Mouse (Mus musculus) neural tube, embryonic 11.5 days (tissue): ENCODE results near the gene Vars2. TPM values are rescaled to one million over a fixed set of nuclear protein-coding genes. Genes with fewer than 3 reads are reported as not detected.

Experiments
- ATAC-seq: fragments of 200-750 bp; cut with Nextera tagmentation; 2 replicates; pipeline ENCODE4 v1.8.0; 2017; ENCODE audit warnings: moderate number of reproducible peaks, mild to moderate bottlenecking, moderate TSS enrichment, moderate library complexity; ENCODE audit not compliant: insufficient read depth, low FRiP score, low TSS enrichment
- DNase-seq: peaks from one replicate; pipeline ENCODE4 v3.0.0-alpha.2; 2015; ENCODE audit warnings: low spot score
- H3K27ac ChIP-seq: fragments of 300-500 bp; sonication (generic); 2 replicates; pipeline ENCODE4 v1.5.1; 2014; ENCODE audit warnings: low read depth, mild to moderate bottlenecking, low read length
- H3K27me3 ChIP-seq: fragments of 300-500 bp; sonication (generic); 2 replicates; pipeline ENCODE4 v1.6.1; 2014; ENCODE audit warnings: mild to moderate bottlenecking, low read length, mixed read lengths; ENCODE audit not compliant: control insufficient read depth, insufficient read depth
- H3K36me3 ChIP-seq: fragments of 300-500 bp; sonication (generic); 2 replicates; pipeline ENCODE4 v1.6.1; 2014; ENCODE audit warnings: mild to moderate bottlenecking, low read length, moderate library complexity, mixed read lengths; ENCODE audit not compliant: control insufficient read depth, insufficient read depth
- H3K4me1 ChIP-seq: fragments of 300-500 bp; sonication (generic); 2 replicates; pipeline ENCODE4 v1.6.1; 2014; ENCODE audit warnings: low read length, mixed read lengths; ENCODE audit not compliant: control insufficient read depth, insufficient read depth
- H3K4me2 ChIP-seq: fragments of 300-500 bp; sonication (generic); 2 replicates; pipeline ENCODE4 v1.6.1; 2014; ENCODE audit warnings: low read depth, mild to moderate bottlenecking, moderate library complexity
- H3K4me3 ChIP-seq: fragments of 300-500 bp; sonication (generic); 2 replicates; pipeline ENCODE4 v1.5.1; 2014; ENCODE audit warnings: low read depth, low read length
- H3K9ac ChIP-seq: fragments of 300-500 bp; sonication (generic); 2 replicates; pipeline ENCODE4 v1.6.1; 2014; ENCODE audit warnings: mild to moderate bottlenecking, low read length
- H3K9me3 ChIP-seq: fragments of 300-500 bp; sonication (generic); 2 replicates; pipeline ENCODE4 v1.6.1; 2016; ENCODE audit warnings: low read length; ENCODE audit not compliant: control insufficient read depth
- WGBS: fragments of 180-500 bp; shearing (Covaris S2); extraction: QIAGEN DNeasy Blood & Tissue Kit; methylation state at CpG from one replicate; pipeline ENCODE4 v1.1.7; 2014; 5-methylcytosine and 5-hydroxymethylcytosine counted together
- polyA plus RNA-seq: library from polyadenylated mRNA; unstranded; fragments of >200 nt; fragmentation: Nextera tagmentation; extraction: Ambion mirVana; gene quantifications from 2 replicates; pipeline ENCODE4 v1.2.1, GENCODE M21; 2014

The Vars2 gene
- polyA plus RNA-seq, 1 experiment from 2014 or later = 15.0 TPM

DNA sequence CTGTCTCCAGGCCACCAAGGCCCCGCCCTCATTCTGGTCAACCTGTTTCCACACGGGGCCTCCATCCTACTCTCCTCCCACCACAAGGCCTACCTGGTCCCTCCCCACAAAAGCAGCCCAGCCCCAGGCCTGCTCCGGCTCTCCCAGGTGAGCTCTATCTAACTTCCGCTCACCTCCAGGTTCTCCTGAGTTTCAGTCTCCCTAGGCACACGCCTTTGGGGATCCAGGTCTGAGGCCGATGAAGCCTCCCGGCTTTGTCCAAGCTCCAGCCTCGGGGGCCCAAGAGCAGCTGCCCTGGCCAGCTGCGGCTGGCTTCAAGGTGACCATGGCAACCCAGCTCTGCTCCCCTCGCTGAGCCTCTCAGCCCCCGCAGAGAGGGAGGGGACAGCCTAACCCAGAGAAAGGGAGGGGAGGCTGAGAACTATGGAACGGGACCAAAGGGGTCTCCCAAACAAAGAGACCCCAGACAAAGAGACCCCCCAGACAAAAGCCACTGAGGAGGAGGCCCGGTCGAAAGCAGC lies 36.4 kb upstream of the Vars2 start:
- Histone ChIP-seq H3K4me2 (peak overlapping the region; percentile 67), H3K27ac (peak overlapping the region; percentile 95), H3K4me1 (peaks cover 13% of the 10 kb centered on the region), H3K9me3 (no peaks in the 10 kb centered on the region), H3K36me3 (no peaks in the 10 kb centered on the region), H3K9ac (peak overlapping the region; percentile 71), H3K27me3 (no peaks in the 10 kb centered on the region), H3K4me3 (peak overlapping the region; percentile 87)
- DNase-seq = peak; percentile 91
- under 1% methylated on average over 13 of the region's 14 CpGs for WGBS
- ATAC-seq = peak; percentile 83

DNA sequence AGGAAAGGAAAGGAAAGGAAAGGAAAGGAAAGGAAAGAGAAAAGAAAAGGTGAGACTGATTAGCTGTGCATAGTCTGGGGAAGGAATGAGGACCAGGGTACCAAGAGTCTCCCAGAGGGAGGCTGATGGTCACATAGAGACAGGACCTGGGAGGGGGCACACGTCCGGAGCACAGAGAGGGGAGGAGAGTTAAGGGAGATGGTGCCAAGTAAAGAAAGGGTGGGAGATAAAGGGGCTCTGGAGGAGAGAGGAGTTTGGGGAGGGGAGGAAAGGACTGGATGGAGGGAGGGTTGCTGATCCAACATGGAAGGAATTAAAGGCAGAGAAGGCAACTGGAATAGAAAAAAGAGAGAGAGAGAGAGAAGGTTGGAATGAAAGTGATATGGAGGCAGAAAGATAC lies 35.7 kb upstream of the Vars2 start:
- peak overlapping the region; percentile 95 for H3K9ac ChIP-seq
- H3K27ac ChIP-seq = peak overlapping the region; percentile 95
- no peaks in the 10 kb centered on the region for H3K27me3 ChIP-seq
- no peaks in the 10 kb centered on the region for H3K36me3 ChIP-seq
- peaks cover 16% of the 10 kb centered on the region for H3K4me1 ChIP-seq
- DNase-seq (no peak), ATAC-seq (no peak)
- H3K4me3 ChIP-seq = peak overlapping the region; percentile 87
- no peaks in the 10 kb centered on the region for H3K9me3 ChIP-seq
- H3K4me2 ChIP-seq = peak overlapping the region; percentile 92
- WGBS = 8% methylated on average over 2 of the region's 2 CpGs

DNA sequence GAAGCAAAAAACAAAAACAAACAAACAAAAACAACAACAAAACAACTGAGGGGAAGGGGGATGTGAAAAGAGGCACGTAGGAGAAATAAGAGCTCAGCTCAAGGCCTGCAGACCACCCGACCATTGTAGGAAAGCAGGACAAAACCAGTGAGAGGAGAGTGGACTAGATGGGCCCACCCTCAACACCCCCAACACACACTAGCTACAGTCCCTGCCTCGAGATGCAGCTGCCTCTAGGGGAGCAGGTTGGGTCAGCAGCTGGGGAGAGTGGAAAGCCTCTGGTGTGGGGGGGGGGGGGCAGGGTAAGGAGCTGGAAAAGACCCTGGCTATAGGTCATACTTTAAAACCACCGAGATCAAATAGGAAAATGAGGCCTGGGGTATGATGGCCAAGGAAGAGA lies 35.2 kb upstream of the Vars2 start:
- ATAC-seq (no peak), DNase-seq (no peak)
- Histone ChIP-seq H3K4me1 (peaks cover 19% of the 10 kb centered on the region), H3K9ac (peak overlapping the region; percentile 95), H3K4me2 (peak overlapping the region; percentile 92), H3K27me3 (no peaks in the 10 kb centered on the region), H3K36me3 (no peaks in the 10 kb centered on the region), H3K4me3 (peak overlapping the region; percentile 87), H3K27ac (peak overlapping the region; percentile 95), H3K9me3 (no peaks in the 10 kb centered on the region)
- 3% methylated on average over 4 of the region's 4 CpGs for WGBS

DNA sequence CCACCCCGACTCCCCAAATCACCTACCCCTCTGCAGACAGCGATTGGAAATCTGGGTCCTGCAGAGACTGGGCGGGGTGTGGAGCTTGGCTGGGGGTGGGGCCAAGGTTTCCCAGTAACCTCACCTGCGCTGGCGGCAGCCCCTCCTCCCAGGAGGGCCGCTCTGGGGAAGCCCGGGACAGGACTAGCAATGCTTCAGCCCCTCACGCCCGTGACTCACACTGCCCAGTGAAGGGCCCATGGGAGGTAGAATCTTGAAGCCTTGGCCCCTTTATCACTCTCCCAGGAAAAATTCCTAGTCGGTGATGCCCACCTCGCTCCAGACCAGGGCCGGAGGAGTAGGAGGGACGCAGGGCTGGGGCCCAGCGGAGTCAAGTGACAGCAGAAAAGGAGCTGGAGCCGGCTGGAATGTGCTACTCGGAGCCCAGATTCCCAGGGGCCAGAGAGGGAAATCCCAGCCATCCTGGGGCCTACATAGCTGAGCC lies 34.6 kb upstream of the Vars2 start:
- DNase-seq (peak; percentile 61), ATAC-seq (no peak)
- WGBS = 2% methylated on average over 16 of the region's 16 CpGs
- Histone ChIP-seq H3K4me3 (peak overlapping the region; percentile 87), H3K9me3 (no peaks in the 10 kb centered on the region), H3K4me1 (peaks cover 25% of the 10 kb centered on the region), H3K4me2 (peak overlapping the region; percentile 92), H3K36me3 (no peaks in the 10 kb centered on the region), H3K27me3 (no peaks in the 10 kb centered on the region), H3K27ac (peak overlapping the region; percentile 95), H3K9ac (peak overlapping the region; percentile 95)

DNA sequence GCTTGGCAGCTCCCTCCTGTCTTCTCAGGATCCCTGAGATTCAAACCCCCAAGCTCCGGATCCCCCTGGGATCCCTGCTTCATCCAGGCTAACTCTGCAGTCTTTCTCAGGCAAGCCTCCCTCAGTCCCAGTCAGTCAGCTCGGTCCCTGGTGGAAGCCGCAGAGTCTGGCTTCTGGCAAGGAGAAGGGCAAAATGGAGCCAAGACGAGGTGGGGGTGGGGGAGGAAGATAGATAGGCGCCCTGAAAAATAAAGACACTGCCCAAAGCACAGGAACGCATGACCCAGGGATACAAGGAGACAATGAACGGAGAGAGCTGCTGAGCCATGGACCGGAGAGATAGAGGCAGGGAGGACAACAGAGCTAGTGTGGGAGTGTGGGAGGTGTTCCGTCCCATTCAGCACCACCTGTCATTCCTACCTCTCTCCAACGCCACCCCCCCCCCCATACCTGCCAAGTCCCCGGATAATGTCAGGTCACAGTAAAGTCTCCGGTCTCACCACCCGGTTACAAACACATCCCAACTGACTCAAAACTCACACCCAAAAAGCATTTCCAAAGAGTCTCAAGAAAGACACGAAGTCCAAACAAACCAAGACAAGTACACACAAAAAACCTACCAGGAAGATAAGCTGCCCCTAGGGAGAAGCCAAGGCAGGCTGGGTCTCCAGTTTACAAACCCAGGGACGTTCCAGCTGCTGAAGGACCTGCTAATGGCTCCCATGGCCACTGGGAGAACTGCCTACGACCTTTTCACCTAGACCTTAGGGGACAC lies 34.0 kb upstream of the Vars2 start:
- H3K27me3 ChIP-seq = no peaks in the 10 kb centered on the region
- H3K4me3 ChIP-seq = peak overlapping the region; percentile 87
- H3K27ac ChIP-seq = peak overlapping the region; percentile 95
- H3K9me3 ChIP-seq = no peaks in the 10 kb centered on the region
- peak overlapping the region; percentile 95 for H3K9ac ChIP-seq
- peaks cover 25% of the 10 kb centered on the region for H3K4me1 ChIP-seq
- WGBS = 5% methylated on average over 16 of the region's 16 CpGs
- DNase-seq = peak; percentile 63
- ATAC-seq = no peak
- no peaks in the 10 kb centered on the region for H3K36me3 ChIP-seq
- H3K4me2 ChIP-seq = peak overlapping the region; percentile 92

DNA sequence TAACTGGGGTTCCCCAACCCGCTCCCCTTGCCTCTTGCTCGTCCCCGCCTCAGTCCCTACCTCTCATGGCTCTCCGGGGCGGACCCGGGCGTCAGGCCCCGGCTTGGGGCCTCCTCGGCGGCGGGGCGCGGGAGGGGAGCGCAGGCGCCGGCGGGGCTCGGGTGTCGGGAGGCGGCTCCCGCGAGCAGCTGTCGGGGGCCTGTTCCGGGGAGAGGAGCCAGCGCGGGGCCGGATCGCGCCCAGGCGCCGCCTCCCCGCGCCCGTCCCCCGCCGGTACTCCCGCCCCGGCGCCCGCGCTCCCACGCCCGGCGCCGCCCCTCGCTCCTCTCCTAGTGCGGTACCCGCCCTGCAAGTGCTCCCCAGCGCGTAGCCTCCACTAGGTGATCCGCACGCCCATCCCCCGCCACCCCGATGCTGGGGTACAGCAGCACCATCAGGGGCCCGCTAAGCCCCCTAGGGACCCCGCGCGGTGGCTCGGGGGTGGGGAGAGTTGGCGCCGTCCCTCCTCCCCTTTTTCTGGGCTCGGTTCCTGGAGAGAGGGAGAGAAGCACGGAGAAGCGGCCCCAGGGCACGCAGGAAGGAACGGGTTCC lies 33.1 kb upstream of the Vars2 start:
- H3K4me1 ChIP-seq = peaks cover 25% of the 10 kb centered on the region
- peak overlapping the region; percentile 95 for H3K9ac ChIP-seq
- peak overlapping the region; percentile 87 for H3K4me3 ChIP-seq
- DNase-seq (peak; percentile 68), ATAC-seq (no peak)
- H3K27ac ChIP-seq = peak overlapping the region; percentile 95
- WGBS = 0% methylated on average over 29 of the region's 66 CpGs
- no peaks in the 10 kb centered on the region for H3K36me3 ChIP-seq
- H3K4me2 ChIP-seq = peak overlapping the region; percentile 92
- no peaks in the 10 kb centered on the region for H3K9me3 ChIP-seq
- no peaks in the 10 kb centered on the region for H3K27me3 ChIP-seq

DNA sequence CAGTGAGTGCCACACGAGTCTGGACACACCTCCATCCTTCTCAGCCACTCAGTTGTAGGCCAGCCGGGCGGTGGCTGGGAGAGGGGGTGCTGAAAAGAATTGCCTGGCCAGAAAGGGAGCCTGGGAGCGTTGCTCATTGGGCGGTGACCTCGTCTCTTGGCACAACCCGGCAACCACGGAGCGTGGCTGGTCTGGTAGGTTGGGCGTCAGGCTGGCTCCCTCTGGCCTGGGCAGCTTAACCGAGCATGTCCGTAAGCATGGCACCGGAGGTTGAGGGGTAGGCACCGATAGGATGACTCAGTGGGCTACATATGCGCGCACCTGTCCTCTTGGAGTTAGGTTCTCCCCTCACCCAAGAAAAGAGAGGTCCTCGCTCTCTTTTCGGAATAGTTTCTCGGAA lies 32.5 kb upstream of the Vars2 start:
- Histone ChIP-seq H3K4me3 (peak overlapping the region; percentile 87), H3K27ac (peak overlapping the region; percentile 95), H3K27me3 (no peaks in the 10 kb centered on the region), H3K4me2 (peak overlapping the region; percentile 92), H3K36me3 (no peaks in the 10 kb centered on the region; the same call in 1 of the 2 replicates), H3K9me3 (no peaks in the 10 kb centered on the region), H3K9ac (peak overlapping the region; percentile 95), H3K4me1 (peaks cover 25% of the 10 kb centered on the region)
- ATAC-seq = no peak
- 1% methylated on average over 18 of the region's 19 CpGs for WGBS
- peak; percentile 46 for DNase-seq

DNA sequence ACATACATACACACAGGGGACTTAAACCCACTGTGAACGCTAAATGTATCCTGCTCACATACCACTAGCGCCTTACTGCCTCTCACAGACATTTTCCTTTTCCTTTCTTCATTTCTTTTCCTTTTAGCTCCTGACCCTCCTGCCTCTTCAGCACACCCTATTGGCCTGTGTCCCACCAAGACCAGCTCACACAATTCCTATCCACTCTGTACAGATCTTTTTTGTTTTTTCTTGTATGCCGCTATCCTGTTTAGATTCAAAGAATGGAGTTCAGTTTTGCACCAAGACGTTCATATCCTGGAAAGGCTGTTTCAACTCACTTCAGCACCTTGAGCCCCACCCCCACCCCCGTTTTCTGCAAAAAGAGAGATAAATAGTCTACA lies 31.1 kb upstream of the Vars2 start:
- no peaks in the 10 kb centered on the region for H3K27me3 ChIP-seq
- H3K36me3 ChIP-seq = peaks cover 3% of the 10 kb centered on the region
- 36% methylated on average over 5 of the region's 5 CpGs for WGBS
- H3K9ac ChIP-seq = peak overlapping the region; percentile 74
- ATAC-seq = no peak
- H3K4me1 ChIP-seq = peaks cover 25% of the 10 kb centered on the region
- peak overlapping the region; percentile 33 for H3K4me3 ChIP-seq
- DNase-seq = no peak
- peak overlapping the region; percentile 95 for H3K27ac ChIP-seq
- H3K9me3 ChIP-seq = no peaks in the 10 kb centered on the region
- peak overlapping the region; percentile 70 for H3K4me2 ChIP-seq
